Mouse (Mus musculus): Measurements from ENCODE around the gene Galnt13. TPM values are rescaled to one million over a fixed set of nuclear protein-coding genes. Genes with fewer than 3 reads are reported as not detected.
A peak's percentile ranks its signal among the peaks of the same experiment; 100 is the strongest.
"Not testable (repeated sequence)": the region's sequence is repeated elsewhere in the genome, so short reads cannot be mapped to it uniquely, and the experiment has no call there.

Galnt13 gene
- total RNA-seq (2021) = 10 to 100 TPM; 15.6 to 17.8 TPM
- long read RNA-seq, experiment 1, partial matches to known transcripts = 0 of 1 reads
- long read RNA-seq, experiment 1, other reads (novel, unspliced or antisense) = 1 of 1 reads
- long read RNA-seq, experiment 2 = 0 reads

- peak; percentile 61 to 76 for DNase-seq (ENCODE audit: low spot score in 2 of 2)
These were observed at the start of gene Galnt13 for GRCm38 (mm10) chr2:54435937-54436735. TSS of gene Galnt13 (plus strand) at chr2:54436317.

- DNase-seq (ENCODE audit: low spot score in 2 of 2) = no peak
These were observed 5.1 kb upstream of the Galnt13 start for GRCm38 (mm10) chr2:54431060-54431459.

GRCm38 (mm10) chr2:54435380-54435779, 737 bp upstream of the Galnt13 start:
- DNase-seq (ENCODE audit: low spot score in 2 of 2) = no peak

GRCm38 (mm10) chr2:54436736-54437500, 801 bp downstream of the Galnt13 start:
- peak; percentile 41 to 47 for DNase-seq (ENCODE audit: low spot score in 2 of 2)

GRCm38 (mm10) chr2:54437501-54437830, 1.3 kb downstream of the Galnt13 start:
- DNase-seq (ENCODE audit: low spot score in 2 of 2) = peak; percentile 10 to 11

- DNase-seq (ENCODE audit: low spot score in 2 of 2) = no peak
These were observed 6.8 kb downstream of the Galnt13 start for GRCm38 (mm10) chr2:54442734-54443500.

GRCm38 (mm10) chr2:54483426-54483825, 47.3 kb downstream of the Galnt13 start:
- DNase-seq (ENCODE audit: low spot score in 2 of 2) = no peak

- no peak for DNase-seq (ENCODE audit: low spot score in 2 of 2)
These were observed 86.9 kb downstream of the Galnt13 start for GRCm38 (mm10) chr2:54522989-54523388.

GRCm38 (mm10) chr2:54527073-54527472, 91.0 kb downstream of the Galnt13 start:
- DNase-seq (ENCODE audit: low spot score in 2 of 2) = no peak

GRCm38 (mm10) chr2:54558357-54559153, 122.4 kb downstream of the Galnt13 start:
- DNase-seq (ENCODE audit: low spot score in 2 of 2) = peak in 1 of 2 experiments; percentile 38

- DNase-seq (ENCODE audit: low spot score in 2 of 2) = no peak
These were observed 129.0 kb downstream of the Galnt13 start for GRCm38 (mm10) chr2:54565068-54565467.

GRCm38 (mm10) chr2:54567186-54567585, 131.1 kb downstream of the Galnt13 start:
- no peak for DNase-seq (ENCODE audit: low spot score in 2 of 2)

- DNase-seq (ENCODE audit: low spot score in 2 of 2) = no peak
These were observed 131.5 kb downstream of the Galnt13 start for GRCm38 (mm10) chr2:54567632-54568031.

GRCm38 (mm10) chr2:54713817-54714216, 277.7 kb downstream of the Galnt13 start:
- DNase-seq (ENCODE audit: low spot score in 2 of 2) = not testable (repeated sequence)

GRCm38 (mm10) chr2:54751232-54751631, 315.1 kb downstream of the Galnt13 start:
- no peak for DNase-seq (ENCODE audit: low spot score in 2 of 2)

GRCm38 (mm10) chr2:54759781-54760180, 323.7 kb downstream of the Galnt13 start:
- DNase-seq (ENCODE audit: low spot score in 2 of 2) = no peak

- no peak for DNase-seq (ENCODE audit: low spot score in 2 of 2)
These were observed 342.7 kb downstream of the Galnt13 start for GRCm38 (mm10) chr2:54778790-54779273.

- no peak for DNase-seq (ENCODE audit: low spot score in 2 of 2)
These were observed 377.6 kb downstream of the Galnt13 start for GRCm38 (mm10) chr2:54813670-54814256.

GRCm38 (mm10) chr2:54841245-54841644, 405.1 kb downstream of the Galnt13 start:
- no peak for DNase-seq (ENCODE audit: low spot score in 2 of 2)
